Mouse (Mus musculus): ENCODE measurements at regions not wholly inside any gene's neighbourhood (a gene's known extent, or its start where the extent isn't known, plus 50 kb on each side); places are given as distances from the start of the nearest gene placed in this dataset.

DNA sequence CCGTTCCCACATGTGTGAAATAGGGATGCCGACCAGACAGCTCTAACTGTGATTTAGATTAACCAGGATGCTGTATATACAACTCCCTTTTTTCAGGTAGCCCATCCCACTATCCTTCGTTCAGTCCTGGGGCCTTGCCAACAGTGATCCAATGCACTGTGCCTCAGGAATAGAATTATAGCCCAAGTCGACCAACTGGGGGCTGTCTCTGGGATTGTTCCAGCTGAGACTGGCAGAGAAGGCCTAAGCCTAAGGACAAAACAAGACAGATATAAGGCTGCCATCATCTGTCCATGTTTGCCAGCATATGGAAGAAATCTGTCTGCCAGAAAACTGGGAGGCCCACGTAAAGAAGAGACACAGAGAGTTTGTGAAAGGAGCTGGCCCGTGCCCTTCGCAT is 269.9 kb downstream of the H2al1j start:
- TF ChIP-seq POLR2A (IDR thresholded peaks at IDR 0.05; ENCODE audit: low read depth, low read length) = no peak
- TF ChIP-seq CTCF (conservative IDR thresholded peaks at IDR 0.05; ENCODE audit: insufficient read depth, insufficient read length, low read depth, low read length) = no peak
